Mouse (Mus musculus): ENCODE data around the gene Ssr2. TPM values are rescaled to one million over a fixed set of nuclear protein-coding genes. Genes with fewer than 3 reads are reported as not detected.

The Ssr2 gene
- polyA plus RNA-seq, 1 experiment from 2014 or later = 220 TPM

- Histone ChIP-seq H3K4me3 (ENCODE audit: low read depth, low read length) (no peak overlapping the region), H3K4me1 (ENCODE audit: control insufficient read depth, insufficient read depth, low read length) (peaks cover 46% of the 10 kb centered on the region), H3K9ac (ENCODE audit: low read length) (peak overlapping the region; percentile 8; the same call in 1 of the 2 replicates), H3K27ac (replicated peaks; ENCODE audit: low read depth, low read length) (no peak overlapping the region), H3K27me3 (ENCODE audit: control insufficient read depth, insufficient read depth, low read length) (no peaks in the 10 kb centered on the region), H3K9me3 (ENCODE audit: control insufficient read depth, low read length) (no peaks in the 10 kb centered on the region), H3K4me2 (ENCODE audit: low read depth, severe bottlenecking) (no peak overlapping the region; the same call in 1 of the 2 replicates), H3K36me3 (ENCODE audit: control insufficient read depth, insufficient read depth, low read length) (peaks cover 18% of the 10 kb centered on the region)
- DNase-seq (ENCODE audit: low spot score) = no peak
- no peak for ATAC-seq (ENCODE audit: insufficient number of reproducible peaks, low FRiP score, low TSS enrichment, low read depth)
- 65% methylated on average over 9 of the region's 9 CpGs for WGBS
Observed at GRCm38 (mm10) chr3:88538271-88539145, 37.2 kb upstream of the Ssr2 start.

- Histone ChIP-seq H3K27ac (replicated peaks; ENCODE audit: low read depth, low read length) (no peak overlapping the region), H3K27me3 (ENCODE audit: control insufficient read depth, insufficient read depth, low read length) (no peaks in the 10 kb centered on the region), H3K9ac (ENCODE audit: low read length) (no peak overlapping the region), H3K4me3 (ENCODE audit: low read depth, low read length) (no peak overlapping the region), H3K9me3 (ENCODE audit: control insufficient read depth, low read length) (no peaks in the 10 kb centered on the region), H3K36me3 (ENCODE audit: control insufficient read depth, insufficient read depth, low read length) (peaks cover 18% of the 10 kb centered on the region), H3K4me2 (ENCODE audit: low read depth, severe bottlenecking) (no peak overlapping the region), H3K4me1 (ENCODE audit: control insufficient read depth, insufficient read depth, low read length) (peaks cover 44% of the 10 kb centered on the region)
- DNase-seq (ENCODE audit: low spot score) = no peak
- no peak for ATAC-seq (ENCODE audit: insufficient number of reproducible peaks, low FRiP score, low TSS enrichment, low read depth)
- 32% methylated on average over 3 of the region's 3 CpGs for WGBS
Observed at GRCm38 (mm10) chr3:88539397-88539796, 36.3 kb upstream of the Ssr2 start.

DNA sequence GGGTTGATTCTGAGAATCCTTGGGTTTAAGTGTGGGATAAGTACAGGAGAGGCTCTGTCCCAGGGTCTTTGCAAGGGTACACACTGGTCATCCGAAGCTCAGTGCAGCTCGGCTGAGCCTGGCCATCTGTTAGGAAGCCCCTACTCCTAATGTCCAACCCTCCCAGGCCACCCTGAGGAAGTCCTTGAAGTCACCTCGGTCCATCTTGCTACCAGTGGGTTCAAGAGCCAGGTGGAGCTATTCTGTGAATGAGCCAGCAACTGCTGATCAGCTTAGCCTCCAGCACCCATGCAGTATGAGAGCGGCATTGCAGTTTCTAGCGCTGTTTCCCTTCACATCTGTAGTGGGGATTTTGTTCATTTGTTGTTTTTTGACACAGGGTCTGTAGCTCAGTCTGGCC lies 35.6 kb upstream of the Ssr2 start:
- ATAC-seq (ENCODE audit: insufficient number of reproducible peaks, low FRiP score, low TSS enrichment, low read depth) = no peak
- H3K4me3 ChIP-seq (ENCODE audit: low read depth, low read length) = no peak overlapping the region
- WGBS = 63% methylated on average over 5 of the region's 5 CpGs
- H3K4me1 ChIP-seq (ENCODE audit: control insufficient read depth, insufficient read depth, low read length) = peaks cover 40% of the 10 kb centered on the region
- H3K36me3 ChIP-seq (ENCODE audit: control insufficient read depth, insufficient read depth, low read length) = peaks cover 18% of the 10 kb centered on the region
- no peaks in the 10 kb centered on the region for H3K9me3 ChIP-seq (ENCODE audit: control insufficient read depth, low read length)
- no peak overlapping the region; the same call in 1 of the 2 replicates for H3K27ac ChIP-seq (replicated peaks; ENCODE audit: low read depth, low read length)
- DNase-seq (ENCODE audit: low spot score) = no peak
- H3K4me2 ChIP-seq (ENCODE audit: low read depth, severe bottlenecking) = no peak overlapping the region
- H3K9ac ChIP-seq (ENCODE audit: low read length) = no peak overlapping the region
- H3K27me3 ChIP-seq (ENCODE audit: control insufficient read depth, insufficient read depth, low read length) = no peaks in the 10 kb centered on the region

DNA sequence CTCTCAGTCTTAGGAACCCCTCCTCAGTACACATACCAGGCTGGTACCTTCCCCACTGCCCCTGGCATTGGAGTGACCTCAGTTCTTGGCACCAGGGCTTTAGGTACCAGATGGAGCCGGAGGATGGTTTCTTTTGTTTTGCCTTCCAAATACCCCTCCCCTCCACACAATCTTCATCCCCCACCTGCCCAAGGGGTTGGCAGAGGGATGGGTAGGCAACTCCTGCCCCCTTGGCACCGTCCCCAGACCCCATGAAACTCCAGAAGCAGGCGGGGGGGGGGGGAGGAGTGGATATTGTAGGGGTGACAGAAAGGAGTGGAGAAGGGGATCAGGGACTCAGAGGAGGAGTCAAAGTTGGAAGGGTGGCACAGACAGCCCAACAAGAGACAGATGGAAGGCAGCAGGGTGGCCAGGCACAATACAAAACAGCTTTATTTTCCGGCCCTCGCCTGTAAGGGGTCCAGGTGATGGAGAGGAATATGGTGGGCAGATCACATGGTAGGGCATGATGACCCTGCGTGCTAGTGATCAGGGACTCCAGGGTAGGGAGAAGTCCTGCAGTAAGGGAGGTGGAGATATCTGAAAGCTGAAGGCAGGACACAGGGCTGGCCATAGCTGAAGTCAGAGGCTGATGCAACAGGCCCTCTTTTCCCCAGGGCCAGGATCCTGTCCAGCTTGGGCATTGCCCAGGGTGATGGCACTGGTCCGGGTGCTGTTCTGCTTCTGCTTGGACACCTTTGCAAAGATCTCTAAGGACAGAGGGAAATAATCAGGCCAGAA lies 33.9 kb upstream of the Ssr2 start:
- DNase-seq (ENCODE audit: low spot score) (no peak), ATAC-seq (ENCODE audit: insufficient number of reproducible peaks, low FRiP score, low TSS enrichment, low read depth) (no peak)
- Histone ChIP-seq H3K27ac (replicated peaks; ENCODE audit: low read depth, low read length) (0 out of 2 replicates have a peak overlapping the region, but pooled peaks have one; percentile 14), H3K9me3 (ENCODE audit: control insufficient read depth, low read length) (no peaks in the 10 kb centered on the region), H3K27me3 (ENCODE audit: control insufficient read depth, insufficient read depth, low read length) (no peaks in the 10 kb centered on the region), H3K36me3 (ENCODE audit: control insufficient read depth, insufficient read depth, low read length) (peaks cover 13% of the 10 kb centered on the region), H3K4me1 (ENCODE audit: control insufficient read depth, insufficient read depth, low read length) (peaks cover 26% of the 10 kb centered on the region), H3K4me2 (ENCODE audit: low read depth, severe bottlenecking) (no peak overlapping the region), H3K4me3 (ENCODE audit: low read depth, low read length) (no peak overlapping the region), H3K9ac (ENCODE audit: low read length) (no peak overlapping the region)
- WGBS = 72% methylated on average over 5 of the region's 7 CpGs

GRCm38 (mm10) chr3:88542486-88542885 lies 33.2 kb upstream of the Ssr2 start:
- Histone ChIP-seq H3K9me3 (ENCODE audit: control insufficient read depth, low read length) (no peaks in the 10 kb centered on the region), H3K9ac (ENCODE audit: low read length) (no peak overlapping the region), H3K4me1 (ENCODE audit: control insufficient read depth, insufficient read depth, low read length) (peaks cover 20% of the 10 kb centered on the region), H3K27ac (replicated peaks; ENCODE audit: low read depth, low read length) (no peak overlapping the region), H3K4me3 (ENCODE audit: low read depth, low read length) (no peak overlapping the region), H3K4me2 (ENCODE audit: low read depth, severe bottlenecking) (no peak overlapping the region), H3K27me3 (ENCODE audit: control insufficient read depth, insufficient read depth, low read length) (no peaks in the 10 kb centered on the region), H3K36me3 (ENCODE audit: control insufficient read depth, insufficient read depth, low read length) (peaks cover 9% of the 10 kb centered on the region; the same call in 1 of the 2 replicates)
- no peak for DNase-seq (ENCODE audit: low spot score)
- WGBS = 69% methylated on average over 4 of the region's 4 CpGs
- no peak for ATAC-seq (ENCODE audit: insufficient number of reproducible peaks, low FRiP score, low TSS enrichment, low read depth)

DNA sequence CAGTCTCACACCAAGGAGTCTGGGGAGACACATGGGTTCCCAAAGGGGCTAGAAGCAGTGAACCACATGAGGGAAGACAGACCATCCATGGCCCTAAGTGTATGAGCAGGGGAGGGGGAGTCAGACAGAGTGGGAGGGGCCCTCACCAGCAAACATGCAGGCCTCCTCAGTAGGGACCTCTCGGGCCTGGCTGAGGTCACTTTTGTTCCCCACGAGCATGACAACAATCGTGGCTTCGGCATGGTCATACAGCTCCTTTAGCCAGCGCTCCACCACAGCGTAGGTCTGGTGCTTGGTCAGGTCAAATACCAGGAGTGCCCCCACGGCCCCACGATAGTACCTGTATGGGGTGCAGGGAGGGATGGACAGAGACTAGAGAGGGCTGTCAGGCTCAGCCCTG lies 32.5 kb upstream of the Ssr2 start:
- H3K9ac ChIP-seq (ENCODE audit: low read length) = no peak overlapping the region
- no peak overlapping the region for H3K27ac ChIP-seq (replicated peaks; ENCODE audit: low read depth, low read length)
- H3K4me3 ChIP-seq (ENCODE audit: low read depth, low read length) = no peak overlapping the region; the same call in 1 of the 2 replicates
- H3K4me1 ChIP-seq (ENCODE audit: control insufficient read depth, insufficient read depth, low read length) = peaks cover 16% of the 10 kb centered on the region
- ATAC-seq (ENCODE audit: insufficient number of reproducible peaks, low FRiP score, low TSS enrichment, low read depth) (no peak), DNase-seq (ENCODE audit: low spot score) (no peak)
- no peaks in the 10 kb centered on the region for H3K27me3 ChIP-seq (ENCODE audit: control insufficient read depth, insufficient read depth, low read length)
- no peaks in the 10 kb centered on the region for H3K9me3 ChIP-seq (ENCODE audit: control insufficient read depth, low read length)
- H3K36me3 ChIP-seq (ENCODE audit: control insufficient read depth, insufficient read depth, low read length) = peaks cover 9% of the 10 kb centered on the region; the same call in 1 of the 2 replicates
- H3K4me2 ChIP-seq (ENCODE audit: low read depth, severe bottlenecking) = no peak overlapping the region
- 90% methylated on average over 8 of the region's 8 CpGs for WGBS

DNA sequence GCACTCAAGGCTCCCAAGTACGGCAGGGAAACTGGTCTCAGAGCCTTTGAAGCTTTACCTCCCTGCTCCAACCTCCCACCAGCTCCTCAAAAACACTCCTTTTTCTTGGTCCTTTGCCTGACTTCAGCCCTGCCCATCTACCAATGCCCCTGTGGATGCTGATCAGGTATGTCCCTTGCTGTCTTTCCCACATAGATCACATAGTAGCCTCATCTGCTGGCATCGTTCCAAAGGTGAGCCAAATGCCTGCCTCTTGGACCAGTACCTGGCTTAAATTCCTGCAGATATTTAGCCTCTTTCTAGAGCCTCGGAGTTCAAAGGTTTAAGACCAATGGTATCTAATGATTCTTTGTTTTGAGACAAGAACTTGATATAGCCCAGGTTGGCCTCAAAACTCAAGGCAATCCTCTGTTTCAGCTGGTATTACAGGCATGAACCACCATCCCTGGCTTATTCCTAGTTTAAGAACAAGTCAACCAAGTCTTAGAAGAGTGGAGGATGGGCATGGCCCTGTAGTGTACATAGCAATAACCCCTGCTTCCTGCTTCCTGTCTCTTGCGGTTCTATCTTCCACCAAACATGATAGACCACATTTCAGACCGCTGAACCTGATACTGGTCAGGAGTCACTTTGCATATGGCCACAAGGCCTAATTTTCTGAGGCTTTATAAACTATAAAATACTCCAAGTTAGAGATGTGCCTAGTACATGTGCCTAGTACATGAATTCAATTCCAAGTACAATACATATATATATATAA lies 31.8 kb upstream of the Ssr2 start:
- Histone ChIP-seq H3K36me3 (ENCODE audit: control insufficient read depth, insufficient read depth, low read length) (peaks cover 5% of the 10 kb centered on the region; the same call in 1 of the 2 replicates), H3K9me3 (ENCODE audit: control insufficient read depth, low read length) (no peaks in the 10 kb centered on the region), H3K27me3 (ENCODE audit: control insufficient read depth, insufficient read depth, low read length) (no peaks in the 10 kb centered on the region), H3K9ac (ENCODE audit: low read length) (no peak overlapping the region), H3K4me1 (ENCODE audit: control insufficient read depth, insufficient read depth, low read length) (peaks cover 9% of the 10 kb centered on the region), H3K4me2 (ENCODE audit: low read depth, severe bottlenecking) (no peak overlapping the region), H3K4me3 (ENCODE audit: low read depth, low read length) (no peak overlapping the region), H3K27ac (replicated peaks; ENCODE audit: low read depth, low read length) (no peak overlapping the region)
- 72% methylated on average over 5 of the region's 5 CpGs for WGBS
- DNase-seq (ENCODE audit: low spot score) (no peak), ATAC-seq (ENCODE audit: insufficient number of reproducible peaks, low FRiP score, low TSS enrichment, low read depth) (no peak)

DNA sequence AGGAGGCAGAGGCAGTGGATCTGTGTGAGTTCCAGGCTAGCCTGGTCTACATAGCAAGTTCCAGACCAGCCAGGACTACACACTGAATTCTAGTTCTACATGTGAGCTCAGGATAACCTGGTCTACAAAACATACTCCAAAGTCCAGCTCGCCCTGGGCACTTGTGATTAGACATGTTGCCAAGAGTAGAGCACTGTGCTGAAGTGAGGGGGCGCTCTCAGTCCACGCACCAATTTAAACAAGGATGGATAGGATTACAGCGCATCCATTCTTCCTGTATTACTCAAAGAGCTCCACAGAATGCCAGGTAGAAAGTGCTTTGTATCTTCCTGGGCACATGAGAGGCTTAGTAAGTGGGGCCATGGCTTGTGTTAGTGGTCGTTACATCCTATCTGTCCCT lies 31.2 kb upstream of the Ssr2 start:
- DNase-seq (ENCODE audit: low spot score) = no peak
- 46% methylated on average over 5 of the region's 5 CpGs for WGBS
- H3K9ac ChIP-seq (ENCODE audit: low read length) = no peak overlapping the region

More for the DNA sequence above, 31.2 kb upstream of the Ssr2 start:
- Histone ChIP-seq H3K9me3 (ENCODE audit: control insufficient read depth, low read length) (no peaks in the 10 kb centered on the region), H3K27me3 (ENCODE audit: control insufficient read depth, insufficient read depth, low read length) (no peaks in the 10 kb centered on the region), H3K4me3 (ENCODE audit: low read depth, low read length) (no peak overlapping the region), H3K4me2 (ENCODE audit: low read depth, severe bottlenecking) (no peak overlapping the region), H3K36me3 (ENCODE audit: control insufficient read depth, insufficient read depth, low read length) (peaks cover 5% of the 10 kb centered on the region; the same call in 1 of the 2 replicates), H3K27ac (replicated peaks; ENCODE audit: low read depth, low read length) (no peak overlapping the region), H3K4me1 (ENCODE audit: control insufficient read depth, insufficient read depth, low read length) (peaks cover 6% of the 10 kb centered on the region; the same call in 1 of the 2 replicates)
- ATAC-seq (ENCODE audit: insufficient number of reproducible peaks, low FRiP score, low TSS enrichment, low read depth) = no peak
